Mouse (Mus musculus): ENCODE measurements at regions not wholly inside any gene's neighbourhood (a gene's known extent, or its start where the extent isn't known, plus 50 kb on each side); places are given as distances from the start of the nearest gene placed in this dataset.

- H3K9me3 ChIP-seq (replicated peaks) = no peaks in the 10 kb centered on the region
- H3K9ac ChIP-seq = no peak overlapping the region
- H3K27me3 ChIP-seq = no peaks in the 10 kb centered on the region
- no peak overlapping the region for H3K4me3 ChIP-seq
- H3K4me1 ChIP-seq = no peaks in the 10 kb centered on the region
- no peak overlapping the region for H3K4me2 ChIP-seq
- ATAC-seq = no peak
- WGBS = 47% methylated on average over 4 of the region's 4 CpGs
- H3K36me3 ChIP-seq (ENCODE audit: poor library complexity, severe bottlenecking) = no peaks in the 10 kb centered on the region
- H3K27ac ChIP-seq = no peak overlapping the region
Observed at GRCm38 (mm10) chr11:55890161-55890560, 150.6 kb downstream of the Nmur2 start.

GRCm38 (mm10) chr11:55878631-55879030 is 162.2 kb downstream of the Nmur2 start:
- Histone ChIP-seq H3K4me1 (no peaks in the 10 kb centered on the region), H3K9me3 (replicated peaks) (no peaks in the 10 kb centered on the region), H3K27ac (no peak overlapping the region), H3K4me2 (no peak overlapping the region), H3K4me3 (no peak overlapping the region), H3K9ac (no peak overlapping the region), H3K27me3 (no peaks in the 10 kb centered on the region), H3K36me3 (ENCODE audit: poor library complexity, severe bottlenecking) (no peaks in the 10 kb centered on the region)
- 98% methylated on average over 2 of the region's 2 CpGs for WGBS
- ATAC-seq = no peak

GRCm38 (mm10) chr11:55867141-55867540 is 173.7 kb downstream of the Nmur2 start:
- 85% methylated on average over 2 of the region's 2 CpGs for WGBS
- no peak overlapping the region for H3K4me3 ChIP-seq
- no peak overlapping the region for H3K27ac ChIP-seq
- no peak for ATAC-seq
- no peaks in the 10 kb centered on the region for H3K27me3 ChIP-seq
- H3K9ac ChIP-seq = no peak overlapping the region
- H3K36me3 ChIP-seq (ENCODE audit: poor library complexity, severe bottlenecking) = no peaks in the 10 kb centered on the region
- no peak overlapping the region for H3K4me2 ChIP-seq
- H3K4me1 ChIP-seq = no peaks in the 10 kb centered on the region
- H3K9me3 ChIP-seq (replicated peaks) = no peaks in the 10 kb centered on the region

- ATAC-seq = no peak
Observed at GRCm38 (mm10) chr11:55859230-55859629, 181.6 kb downstream of the Nmur2 start.

GRCm38 (mm10) chr11:55820479-55820878 is 212.5 kb upstream of the Glra1 start:
- Histone ChIP-seq H3K27ac (no peak overlapping the region), H3K4me1 (no peaks in the 10 kb centered on the region), H3K9me3 (replicated peaks) (no peaks in the 10 kb centered on the region), H3K4me2 (no peak overlapping the region), H3K36me3 (ENCODE audit: poor library complexity, severe bottlenecking) (no peaks in the 10 kb centered on the region), H3K9ac (no peak overlapping the region), H3K27me3 (no peaks in the 10 kb centered on the region), H3K4me3 (no peak overlapping the region)
- 76% methylated on average over 6 of the region's 6 CpGs for WGBS
- no peak for ATAC-seq

More at GRCm38 (mm10) chr11:55859230-55859629, 181.6 kb downstream of the Nmur2 start:
- H3K4me2 ChIP-seq = no peak overlapping the region
- no peak overlapping the region for H3K9ac ChIP-seq
- H3K36me3 ChIP-seq (ENCODE audit: poor library complexity, severe bottlenecking) = no peaks in the 10 kb centered on the region
- no peaks in the 10 kb centered on the region for H3K9me3 ChIP-seq (replicated peaks)
- H3K27ac ChIP-seq = no peak overlapping the region
- no peaks in the 10 kb centered on the region for H3K4me1 ChIP-seq
- 79% methylated on average over 7 of the region's 7 CpGs for WGBS
- no peak overlapping the region for H3K4me3 ChIP-seq
- H3K27me3 ChIP-seq = no peaks in the 10 kb centered on the region

- Histone ChIP-seq H3K4me3 (no peak overlapping the region), H3K27ac (no peak overlapping the region), H3K27me3 (no peaks in the 10 kb centered on the region), H3K4me2 (no peak overlapping the region), H3K9me3 (replicated peaks) (no peaks in the 10 kb centered on the region), H3K4me1 (no peaks in the 10 kb centered on the region), H3K36me3 (ENCODE audit: poor library complexity, severe bottlenecking) (no peaks in the 10 kb centered on the region), H3K9ac (no peak overlapping the region)
- ATAC-seq = no peak
Observed at GRCm38 (mm10) chr11:55816566-55816965, 208.6 kb upstream of the Glra1 start.

GRCm38 (mm10) chr11:55810685-55811084 is 202.7 kb upstream of the Glra1 start:
- H3K27ac ChIP-seq = no peak overlapping the region
- H3K9me3 ChIP-seq (replicated peaks) = no peaks in the 10 kb centered on the region
- no peak overlapping the region for H3K4me2 ChIP-seq
- no peaks in the 10 kb centered on the region for H3K27me3 ChIP-seq
- WGBS = 75% methylated on average over 3 of the region's 3 CpGs
- no peaks in the 10 kb centered on the region for H3K36me3 ChIP-seq (ENCODE audit: poor library complexity, severe bottlenecking)
- no peak overlapping the region for H3K9ac ChIP-seq
- ATAC-seq = no peak
- no peak overlapping the region for H3K4me3 ChIP-seq
- no peaks in the 10 kb centered on the region for H3K4me1 ChIP-seq

- 23% methylated on average over 8 of the region's 8 CpGs for WGBS
- H3K9me3 ChIP-seq (replicated peaks) = no peaks in the 10 kb centered on the region
- peaks cover 9% of the 10 kb centered on the region; the same call in 1 of the 2 replicates for H3K4me1 ChIP-seq
- H3K27ac ChIP-seq = no peak overlapping the region; the same call in 1 of the 2 replicates
- H3K4me2 ChIP-seq = no peak overlapping the region
- ATAC-seq = peak; percentile 55
- no peak overlapping the region for H3K9ac ChIP-seq
- H3K36me3 ChIP-seq (ENCODE audit: poor library complexity, severe bottlenecking) = no peaks in the 10 kb centered on the region
- no peak overlapping the region for H3K4me3 ChIP-seq
- H3K27me3 ChIP-seq = no peaks in the 10 kb centered on the region
Observed at GRCm38 (mm10) chr11:55791195-55791865, 183.3 kb upstream of the Glra1 start.

- 83% methylated on average over 3 of the region's 3 CpGs for WGBS
- H3K27me3 ChIP-seq = no peaks in the 10 kb centered on the region
- H3K36me3 ChIP-seq (ENCODE audit: poor library complexity, severe bottlenecking) = no peaks in the 10 kb centered on the region
- H3K27ac ChIP-seq = no peak overlapping the region
- no peak overlapping the region for H3K4me2 ChIP-seq
- no peaks in the 10 kb centered on the region for H3K9me3 ChIP-seq (replicated peaks)
- ATAC-seq = no peak
- peaks cover 9% of the 10 kb centered on the region; the same call in 1 of the 2 replicates for H3K4me1 ChIP-seq
- H3K9ac ChIP-seq = no peak overlapping the region
- H3K4me3 ChIP-seq = no peak overlapping the region
Observed at GRCm38 (mm10) chr11:55789638-55790037, 181.6 kb upstream of the Glra1 start.

GRCm38 (mm10) chr11:55781044-55781443 is 173.0 kb upstream of the Glra1 start:
- no peak overlapping the region for H3K27ac ChIP-seq
- no peaks in the 10 kb centered on the region for H3K27me3 ChIP-seq
- H3K4me3 ChIP-seq = no peak overlapping the region
- H3K4me1 ChIP-seq = no peaks in the 10 kb centered on the region
- H3K4me2 ChIP-seq = no peak overlapping the region
- ATAC-seq = no peak
- no peak overlapping the region for H3K9ac ChIP-seq
- H3K36me3 ChIP-seq (ENCODE audit: poor library complexity, severe bottlenecking) = no peaks in the 10 kb centered on the region
- no peaks in the 10 kb centered on the region for H3K9me3 ChIP-seq (replicated peaks)
- 76% methylated on average over 3 of the region's 3 CpGs for WGBS

- Histone ChIP-seq H3K36me3 (ENCODE audit: poor library complexity, severe bottlenecking) (no peaks in the 10 kb centered on the region), H3K4me2 (no peak overlapping the region), H3K9ac (no peak overlapping the region), H3K4me1 (no peaks in the 10 kb centered on the region), H3K27ac (no peak overlapping the region), H3K4me3 (no peak overlapping the region), H3K27me3 (no peaks in the 10 kb centered on the region), H3K9me3 (replicated peaks) (no peaks in the 10 kb centered on the region)
- ATAC-seq = no peak
- 72% methylated on average over 2 of the region's 2 CpGs for WGBS
Observed at GRCm38 (mm10) chr11:55780011-55780410, 172.0 kb upstream of the Glra1 start.

- Histone ChIP-seq H3K4me2 (no peak overlapping the region), H3K9me3 (replicated peaks) (no peaks in the 10 kb centered on the region), H3K4me1 (no peaks in the 10 kb centered on the region), H3K27me3 (no peaks in the 10 kb centered on the region), H3K27ac (no peak overlapping the region), H3K4me3 (no peak overlapping the region), H3K36me3 (ENCODE audit: poor library complexity, severe bottlenecking) (no peaks in the 10 kb centered on the region), H3K9ac (no peak overlapping the region)
- no peak for ATAC-seq
- 72% methylated on average over 1 of the region's 1 CpGs for WGBS
Observed at GRCm38 (mm10) chr11:55773283-55773682, 165.3 kb upstream of the Glra1 start.

- no peak for ATAC-seq
- no peaks in the 10 kb centered on the region for H3K36me3 ChIP-seq (ENCODE audit: poor library complexity, severe bottlenecking)
- H3K4me3 ChIP-seq = no peak overlapping the region
- 86% methylated on average over 5 of the region's 5 CpGs for WGBS
- H3K9ac ChIP-seq = no peak overlapping the region
- no peak overlapping the region for H3K27ac ChIP-seq
- H3K27me3 ChIP-seq = no peaks in the 10 kb centered on the region
- no peaks in the 10 kb centered on the region for H3K9me3 ChIP-seq (replicated peaks)
- H3K4me1 ChIP-seq = no peaks in the 10 kb centered on the region
- H3K4me2 ChIP-seq = no peak overlapping the region
Observed at GRCm38 (mm10) chr11:55772538-55772937, 164.5 kb upstream of the Glra1 start.
